Mouse (Mus musculus) left cerebral cortex, adult 11 months (tissue): Measurements from ENCODE around the gene Cdc42bpa.

ENCODE experiments used
- DNase-seq: peaks from one replicate; pipeline ENCODE4 v3.0.0; 2022; ENCODE audit warnings: low spot score

Cdc42bpa gene

DNA sequence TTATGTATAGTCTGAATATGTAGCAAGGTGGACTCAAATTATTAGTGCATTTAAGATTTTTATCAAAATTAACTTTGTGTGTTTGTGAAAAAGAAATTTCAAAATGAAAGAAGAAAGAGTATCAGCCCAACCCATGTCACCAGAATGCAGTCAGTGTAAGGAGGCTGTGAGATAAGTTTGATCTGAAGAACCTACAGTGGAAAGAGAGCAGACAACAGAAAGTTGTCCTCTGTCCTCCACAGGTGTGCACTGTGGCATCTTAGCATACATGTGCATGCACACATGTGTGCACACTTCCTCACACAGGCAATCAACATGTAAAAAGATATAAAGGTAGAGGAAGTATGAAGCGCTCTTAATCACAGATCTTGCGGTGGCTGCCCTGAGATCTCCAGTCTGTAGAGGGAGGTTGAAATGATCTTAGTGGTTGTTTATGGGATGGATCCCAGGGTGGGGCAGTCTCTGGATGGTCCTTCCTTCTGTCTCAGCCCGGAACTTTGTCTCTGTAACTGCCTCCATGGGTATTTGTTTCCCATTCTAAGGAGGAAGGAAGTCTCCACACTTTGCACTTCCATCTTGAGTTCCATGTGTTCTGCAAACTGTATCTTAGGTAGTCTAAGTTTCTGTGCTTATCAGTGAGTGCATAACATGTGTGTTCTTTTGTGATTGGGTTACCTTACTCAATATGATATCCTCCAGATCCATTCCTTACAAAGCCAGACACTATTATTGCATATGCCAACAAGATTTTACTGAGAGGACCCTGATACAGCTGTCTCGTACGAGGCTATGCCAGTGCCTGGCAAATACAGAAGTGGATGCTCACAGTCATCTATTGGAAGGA lies 71.7 kb downstream of the Cdc42bpa start:
- DNase-seq = no peak

- no peak for DNase-seq
Observed at GRCm38 (mm10) chr1:180037461-180037860, 77.2 kb downstream of the Cdc42bpa start.

DNA sequence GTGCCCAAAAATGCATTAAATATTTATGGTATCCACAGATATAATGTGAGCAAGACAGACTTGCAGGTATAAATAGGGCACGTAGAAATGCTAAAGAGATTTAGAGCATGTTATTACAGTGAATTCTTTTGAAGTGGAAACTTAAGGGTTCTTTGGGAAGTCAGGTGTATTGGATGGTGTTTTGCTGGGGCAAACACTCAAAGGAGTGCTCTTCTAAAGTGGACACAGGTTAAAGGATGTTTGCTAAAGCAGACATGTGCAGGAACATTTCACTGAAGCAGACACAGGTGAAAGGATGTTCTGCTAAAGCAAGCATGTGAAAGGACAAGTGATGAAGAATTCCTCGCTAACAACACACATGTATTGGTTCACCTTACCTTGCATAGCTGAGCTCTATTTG lies 83.9 kb downstream of the Cdc42bpa start:
- no peak for DNase-seq

DNA sequence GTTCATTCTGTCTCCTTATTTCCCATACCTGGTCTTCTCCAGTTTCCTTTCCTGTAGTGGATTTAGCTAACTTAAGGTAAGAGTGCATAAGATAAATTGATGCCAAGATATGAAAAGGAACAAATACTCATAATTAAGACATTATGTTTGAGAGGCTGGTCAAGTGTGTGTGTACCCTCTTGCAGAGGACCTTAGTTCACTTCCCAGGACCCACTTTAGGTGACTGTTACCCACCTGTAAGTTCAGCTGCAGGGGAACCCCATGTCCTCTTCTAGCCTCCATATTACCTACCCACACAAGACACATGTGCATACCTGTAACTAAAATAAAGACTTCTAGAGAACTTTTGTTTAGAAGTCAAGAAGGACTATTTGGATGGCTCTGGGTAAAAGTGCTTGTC lies 84.9 kb downstream of the Cdc42bpa start:
- no peak for DNase-seq

DNA sequence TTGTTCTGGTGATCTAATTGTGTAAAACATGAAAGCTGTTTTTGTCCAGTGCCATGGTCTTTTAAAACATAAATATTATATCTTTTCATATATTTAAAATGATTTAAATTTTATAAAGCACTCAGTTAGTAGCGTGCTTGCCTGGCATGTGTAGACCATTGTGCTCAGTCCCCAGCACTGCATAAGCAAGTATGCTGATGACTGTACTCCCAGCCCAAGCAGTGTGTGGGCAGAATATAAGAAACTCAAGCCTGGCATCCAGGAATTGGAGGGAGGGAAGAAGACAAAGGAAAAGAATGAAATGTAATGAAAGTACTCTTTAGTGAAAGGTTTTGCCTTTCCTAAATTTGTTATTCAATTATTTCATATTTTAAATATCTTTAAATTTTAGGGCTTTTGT lies 128.9 kb downstream of the Cdc42bpa start:
- DNase-seq = no peak

- DNase-seq = no peak
Observed at GRCm38 (mm10) chr1:180098426-180098825, 138.2 kb downstream of the Cdc42bpa start.

GRCm38 (mm10) chr1:180104567-180104966 lies 144.3 kb downstream of the Cdc42bpa start:
- no peak for DNase-seq

GRCm38 (mm10) chr1:180109050-180109449 lies 148.8 kb downstream of the Cdc42bpa start:
- no peak for DNase-seq

DNA sequence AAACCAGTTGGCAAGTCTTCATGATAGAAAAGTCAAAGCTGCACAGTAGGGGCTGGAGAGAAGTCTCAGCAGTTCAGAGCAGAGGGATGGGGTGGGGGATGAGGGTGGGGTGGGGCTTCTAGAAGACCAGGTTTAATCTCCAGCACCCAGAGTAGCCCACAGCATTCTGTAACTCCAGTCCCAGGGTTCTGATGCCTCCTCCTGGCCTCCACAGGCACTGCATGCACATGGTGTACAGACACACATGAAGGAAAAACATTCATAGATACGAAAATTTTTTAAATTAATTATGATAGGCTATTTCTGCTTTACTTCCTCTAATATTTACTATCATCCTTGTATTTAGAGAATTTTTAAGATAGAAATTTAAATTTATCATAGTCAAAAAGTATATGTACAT lies 156.3 kb downstream of the Cdc42bpa start:
- no peak for DNase-seq

DNA sequence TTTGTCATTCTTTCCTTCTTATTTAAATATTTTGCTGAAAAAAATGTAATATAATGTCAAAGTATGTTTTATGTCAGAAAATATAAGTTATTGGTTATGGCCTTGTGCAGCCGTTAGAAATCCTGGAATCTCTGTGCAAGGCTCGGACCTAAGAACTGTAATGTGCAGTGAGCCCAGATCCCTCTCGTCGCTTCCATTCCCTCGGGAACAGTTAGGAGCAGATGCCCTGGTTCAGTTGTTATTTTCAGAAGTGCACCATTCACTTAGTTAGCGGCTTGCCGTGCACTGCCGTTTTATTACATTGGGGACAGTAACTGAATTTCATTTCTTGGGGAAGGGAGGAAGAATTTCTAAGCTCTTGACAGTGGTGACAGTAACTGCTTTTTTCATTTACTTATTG lies 158.0 kb downstream of the Cdc42bpa start:
- no peak for DNase-seq

DNA sequence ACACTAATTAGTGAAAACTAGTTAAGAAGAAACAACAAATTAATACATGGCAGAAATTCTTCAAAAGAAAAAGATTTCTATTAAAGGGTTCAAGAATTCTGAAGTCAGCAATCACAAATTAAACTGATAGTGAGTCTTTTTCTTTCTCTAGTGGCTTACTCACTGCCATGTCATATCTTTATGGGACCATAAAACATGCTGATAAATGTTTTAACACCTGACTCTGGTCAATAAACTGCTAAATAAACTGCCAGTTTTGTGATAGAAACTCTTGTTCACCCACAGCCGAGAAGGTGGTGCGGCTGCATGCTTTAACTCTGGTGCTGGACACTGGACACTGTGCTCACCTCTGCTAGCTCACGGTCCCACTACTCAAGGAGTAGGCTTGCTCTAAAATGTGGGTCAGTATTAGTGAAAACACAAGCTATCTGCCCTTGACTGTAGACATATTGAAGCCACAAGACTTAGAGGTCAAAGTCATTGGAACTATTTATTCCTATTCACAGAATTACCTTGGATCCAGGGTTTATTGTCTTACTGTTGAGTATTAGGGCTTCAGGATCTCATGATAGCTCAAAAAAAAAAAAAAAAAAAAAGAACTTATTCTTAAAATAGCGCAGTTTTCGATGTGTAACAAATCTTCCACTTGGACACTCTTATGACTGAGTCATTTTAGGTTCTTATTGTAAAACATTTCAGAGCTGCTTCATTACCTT lies 168.0 kb downstream of the Cdc42bpa start:
- DNase-seq = no peak

DNA sequence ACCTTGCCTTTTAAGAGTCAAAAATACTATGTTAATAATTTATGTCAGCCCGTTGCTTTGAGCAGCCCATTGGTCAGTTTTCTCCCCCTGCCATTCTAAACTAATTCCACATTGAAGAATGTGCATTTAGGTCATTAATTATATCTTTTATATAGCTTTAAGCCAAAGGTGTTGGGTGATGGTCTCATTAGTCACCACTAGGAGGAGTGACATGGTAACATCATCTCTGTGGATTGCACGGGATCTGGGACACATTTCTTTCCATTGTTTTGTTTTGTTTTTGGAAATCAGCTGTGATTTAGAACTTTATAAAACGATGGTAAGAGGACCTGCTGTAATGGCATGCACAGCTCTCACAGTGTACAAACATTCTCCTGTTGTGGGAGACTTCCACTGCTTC lies 171.1 kb downstream of the Cdc42bpa start:
- DNase-seq = no peak

DNA sequence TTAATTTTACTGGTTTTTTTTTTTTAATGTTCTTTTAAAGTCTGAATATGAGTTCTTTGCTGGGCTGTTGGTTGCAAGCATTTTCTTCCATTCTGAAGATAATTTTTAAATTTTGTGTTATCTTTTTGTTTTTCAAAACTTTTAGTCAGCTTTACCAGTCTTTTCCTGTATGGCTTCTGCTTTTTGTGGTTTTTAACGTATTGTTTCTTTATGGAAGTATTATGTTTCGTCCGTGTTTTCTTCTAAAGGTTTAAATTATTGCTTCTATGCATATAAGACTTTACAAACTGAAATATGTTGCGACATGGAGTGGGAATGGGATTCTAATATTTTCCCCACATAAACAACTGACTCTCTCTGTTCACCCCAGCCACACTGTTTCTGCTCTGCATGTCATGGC lies 171.9 kb downstream of the Cdc42bpa start:
- DNase-seq = no peak

GRCm38 (mm10) chr1:180139158-180139557 lies 178.9 kb downstream of the Cdc42bpa start:
- no peak for DNase-seq

GRCm38 (mm10) chr1:180140970-180141369 lies 180.7 kb downstream of the Cdc42bpa start:
- no peak for DNase-seq

- DNase-seq = no peak
Observed at GRCm38 (mm10) chr1:180148036-180148435, 187.8 kb downstream of the Cdc42bpa start.

GRCm38 (mm10) chr1:180148563-180148962 lies 188.3 kb downstream of the Cdc42bpa start:
- no peak for DNase-seq

DNA sequence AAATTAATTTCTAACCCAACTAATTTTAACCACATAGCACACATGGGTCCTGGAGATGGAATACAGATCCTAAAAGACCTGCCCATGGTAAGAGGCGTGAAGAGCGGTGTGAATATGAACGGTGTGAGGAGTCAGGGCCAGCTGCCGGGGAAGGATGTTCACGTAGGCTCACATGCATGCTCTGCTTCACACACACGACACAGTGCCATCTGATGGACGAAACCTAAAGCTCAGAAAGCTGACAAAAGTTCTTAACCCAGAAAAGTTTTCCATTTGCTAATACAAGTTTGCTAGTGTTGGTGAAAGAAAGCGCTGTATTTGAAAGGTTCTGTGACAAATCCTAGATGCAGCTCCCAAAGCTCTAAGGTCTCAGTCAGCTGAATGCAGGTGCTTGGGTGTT lies 190.9 kb downstream of the Cdc42bpa start:
- no peak for DNase-seq

- DNase-seq = no peak
Observed at GRCm38 (mm10) chr1:180158648-180159047, 198.4 kb downstream of the Cdc42bpa start.

DNA sequence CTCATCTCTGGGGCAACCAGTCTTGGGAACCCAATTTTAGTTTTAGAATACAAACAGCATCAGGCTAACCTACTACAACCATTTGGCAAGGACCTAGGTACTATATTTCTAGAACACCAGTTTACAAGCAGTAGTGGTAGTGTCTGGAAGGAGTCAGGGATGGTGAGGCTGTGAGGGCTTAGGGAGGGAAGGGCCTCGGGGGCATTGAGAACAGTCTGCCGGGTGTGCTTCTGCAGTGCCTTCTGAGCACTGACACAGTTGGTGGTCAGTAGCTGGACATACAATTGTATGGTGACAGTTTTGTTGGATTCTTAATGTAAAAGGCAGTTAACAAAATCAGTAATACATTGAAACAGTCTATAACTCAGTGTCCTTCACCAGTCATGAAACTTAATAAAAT lies 200.3 kb downstream of the Cdc42bpa start:
- no peak for DNase-seq

- no peak for DNase-seq
Observed at GRCm38 (mm10) chr1:180161160-180161559, 200.9 kb downstream of the Cdc42bpa start.

- no peak for DNase-seq
Observed at GRCm38 (mm10) chr1:180161566-180162355, 201.5 kb downstream of the Cdc42bpa start.

GRCm38 (mm10) chr1:180162986-180163385 lies 202.7 kb downstream of the Cdc42bpa start:
- DNase-seq = no peak
